Mouse (Mus musculus): ENCODE data around the gene Agk. TPM values are rescaled to one million over a fixed set of nuclear protein-coding genes. Genes with fewer than 3 reads are reported as not detected.

Agk gene
- polyA plus RNA-seq, 1 experiment, result 10.0 TPM

DNA sequence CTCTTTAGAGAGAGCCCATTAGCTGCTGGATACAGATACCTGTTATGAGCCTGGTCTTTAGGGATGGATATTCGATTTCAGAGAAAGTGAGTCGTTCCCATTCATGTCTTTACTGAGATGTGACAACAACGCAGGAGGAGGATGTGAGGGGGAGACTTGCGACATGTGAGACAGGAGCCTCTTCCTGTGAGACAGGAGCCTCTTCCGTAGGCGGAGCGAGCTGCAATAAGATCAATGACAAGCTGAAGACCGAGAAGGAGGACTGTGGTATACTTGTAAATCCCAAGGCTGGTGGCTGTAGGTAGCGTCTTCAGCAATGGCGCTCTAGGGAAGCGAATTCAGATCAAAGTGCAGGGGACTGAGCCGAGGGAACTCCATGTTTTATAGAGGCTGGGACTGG is 114.8 kb downstream of the Agk start:
- no peak overlapping the region for H3ac ChIP-seq (ENCODE audit: control insufficient read depth, insufficient read length)
- no peak overlapping the region for H3K4me2 ChIP-seq (ENCODE audit: low read depth)
- H3K4me3 ChIP-seq, result no peak overlapping the region
- H3K36me3 ChIP-seq (ENCODE audit: control insufficient read depth, insufficient read depth), result no peaks in the 10 kb centered on the region
- no peaks in the 10 kb centered on the region for H3K79me2 ChIP-seq (ENCODE audit: control insufficient read depth, insufficient read depth)
- H3K27me3 ChIP-seq (ENCODE audit: control insufficient read depth, insufficient read depth, insufficient read length), result peaks cover 29% of the 10 kb centered on the region
- TF ChIP-seq TCF3 (IDR thresholded peaks at IDR 0.05; ENCODE audit: insufficient read length, low read depth) (no peak), MYOG (IDR thresholded peaks at IDR 0.05; ENCODE audit: control insufficient read depth in 1 of 3, insufficient read depth in 1 of 3, insufficient read length in 2 of 3, low read depth in 2 of 3) (no peak), POLR2AphosphoS2 (IDR thresholded peaks at IDR 0.05; ENCODE audit: insufficient read length, low read depth) (no peak), CEBPB (IDR thresholded peaks at IDR 0.05; ENCODE audit: insufficient read depth, poor library complexity, severe bottlenecking) (no peak), POLR2A (IDR thresholded peaks at IDR 0.05; ENCODE audit: insufficient read length, low read depth) (no peak), MYOD1 (IDR thresholded peaks at IDR 0.05; ENCODE audit: control insufficient read depth in 1 of 3, insufficient read length in 2 of 3, low read depth in 2 of 3) (no peak), USF1 (IDR thresholded peaks at IDR 0.05; ENCODE audit: low read depth) (no peak), MAX (IDR thresholded peaks at IDR 0.05; ENCODE audit: low read depth) (no peak), TCF12 (IDR thresholded peaks at IDR 0.05; ENCODE audit: insufficient read depth, poor library complexity, severe bottlenecking) (no peak), SRF (IDR thresholded peaks at IDR 0.05; ENCODE audit: control insufficient read depth, insufficient read length, low read depth) (no peak)

DNA sequence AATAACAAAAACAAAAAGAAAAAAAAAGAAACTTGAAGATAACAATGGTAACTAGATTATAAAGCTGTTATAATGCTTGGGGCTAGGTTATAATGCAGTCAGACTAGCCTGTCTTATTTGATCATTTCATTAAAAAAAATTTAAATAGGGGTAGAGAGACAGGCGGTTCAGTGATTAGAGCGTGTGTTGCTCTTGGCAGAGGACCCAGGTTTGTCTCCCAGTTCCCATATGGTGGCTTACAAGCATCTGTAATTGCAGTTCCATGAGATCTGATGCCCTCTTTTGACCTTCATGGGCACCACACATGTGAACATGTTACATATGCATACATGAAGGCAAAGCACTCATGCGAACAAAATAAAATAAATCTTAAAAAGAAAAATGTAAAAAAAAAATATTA is 116.3 kb downstream of the Agk start:
- H3K4me2 ChIP-seq (ENCODE audit: low read depth), result no peak overlapping the region
- no peaks in the 10 kb centered on the region for H3K79me2 ChIP-seq (ENCODE audit: control insufficient read depth, insufficient read depth)
- H3K4me3 ChIP-seq, result no peak overlapping the region
- no peaks in the 10 kb centered on the region for H3K36me3 ChIP-seq (ENCODE audit: control insufficient read depth, insufficient read depth)
- no peak overlapping the region for H3ac ChIP-seq (ENCODE audit: control insufficient read depth, insufficient read length)
- no peak for TF ChIP-seq USF1 (IDR thresholded peaks at IDR 0.05; ENCODE audit: low read depth)
- TF ChIP-seq MAX (IDR thresholded peaks at IDR 0.05; ENCODE audit: low read depth), result no peak
- no peak for TF ChIP-seq POLR2AphosphoS2 (IDR thresholded peaks at IDR 0.05; ENCODE audit: insufficient read length, low read depth)
- TF ChIP-seq TCF3 (IDR thresholded peaks at IDR 0.05; ENCODE audit: insufficient read length, low read depth), result no peak
- no peak for TF ChIP-seq MYOD1 (IDR thresholded peaks at IDR 0.05; ENCODE audit: control insufficient read depth in 1 of 3, insufficient read length in 2 of 3, low read depth in 2 of 3)
- TF ChIP-seq REST (IDR thresholded peaks at IDR 0.05; ENCODE audit: insufficient read depth, insufficient read length), result no peak
- TF ChIP-seq CEBPB (IDR thresholded peaks at IDR 0.05; ENCODE audit: insufficient read depth, poor library complexity, severe bottlenecking), result no peak
- no peak for TF ChIP-seq TCF12 (IDR thresholded peaks at IDR 0.05; ENCODE audit: insufficient read depth, poor library complexity, severe bottlenecking)
- TF ChIP-seq E2F4 (IDR thresholded peaks at IDR 0.05; ENCODE audit: insufficient read depth), result no peak
- TF ChIP-seq MYOG (IDR thresholded peaks at IDR 0.05; ENCODE audit: control insufficient read depth in 1 of 3, insufficient read depth in 1 of 3, insufficient read length in 2 of 3, low read depth in 2 of 3), result no peak
- no peak for TF ChIP-seq SRF (IDR thresholded peaks at IDR 0.05; ENCODE audit: control insufficient read depth, insufficient read length, low read depth)
- no peak for TF ChIP-seq POLR2A (IDR thresholded peaks at IDR 0.05; ENCODE audit: insufficient read length, low read depth)
- peaks cover 31% of the 10 kb centered on the region for H3K27me3 ChIP-seq (ENCODE audit: control insufficient read depth, insufficient read depth, insufficient read length)

DNA sequence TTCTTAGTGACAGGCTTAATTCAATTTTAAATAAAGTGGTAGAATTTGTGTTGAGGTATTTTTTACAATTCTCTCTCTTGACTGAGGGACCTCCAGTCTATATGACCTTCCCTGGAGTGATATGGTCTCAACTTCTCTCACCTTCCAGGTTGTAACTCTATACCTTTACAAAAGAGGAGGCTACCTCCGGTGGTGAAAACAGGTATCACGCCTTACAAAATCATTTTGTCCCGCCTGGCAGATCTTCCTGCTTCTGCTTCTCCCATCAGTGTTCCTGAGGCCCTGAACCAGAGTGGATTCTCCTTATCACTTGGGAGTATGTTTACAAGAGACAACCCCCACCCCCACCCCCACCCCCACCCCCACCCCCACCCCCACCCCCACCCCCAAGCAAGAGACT is 116.8 kb downstream of the Agk start:
- Histone ChIP-seq H3K79me2 (ENCODE audit: control insufficient read depth, insufficient read depth) (no peaks in the 10 kb centered on the region), H3K36me3 (ENCODE audit: control insufficient read depth, insufficient read depth) (no peaks in the 10 kb centered on the region), H3ac (ENCODE audit: control insufficient read depth, insufficient read length) (no peak overlapping the region), H3K4me2 (ENCODE audit: low read depth) (no peak overlapping the region), H3K27me3 (ENCODE audit: control insufficient read depth, insufficient read depth, insufficient read length) (peaks cover 36% of the 10 kb centered on the region), H3K4me3 (no peak overlapping the region)
- TF ChIP-seq E2F4 (IDR thresholded peaks at IDR 0.05; ENCODE audit: insufficient read depth), result no peak
- TF ChIP-seq USF1 (IDR thresholded peaks at IDR 0.05; ENCODE audit: low read depth), result no peak
- no peak for TF ChIP-seq TCF3 (IDR thresholded peaks at IDR 0.05; ENCODE audit: insufficient read length, low read depth)
- TF ChIP-seq POLR2A (IDR thresholded peaks at IDR 0.05; ENCODE audit: insufficient read length, low read depth), result no peak
- no peak for TF ChIP-seq SRF (IDR thresholded peaks at IDR 0.05; ENCODE audit: control insufficient read depth, insufficient read length, low read depth)
- TF ChIP-seq MYOD1 (IDR thresholded peaks at IDR 0.05; ENCODE audit: control insufficient read depth in 1 of 3, insufficient read length in 2 of 3, low read depth in 2 of 3), result no peak
- TF ChIP-seq POLR2AphosphoS2 (IDR thresholded peaks at IDR 0.05; ENCODE audit: insufficient read length, low read depth), result no peak
- TF ChIP-seq CEBPB (IDR thresholded peaks at IDR 0.05; ENCODE audit: insufficient read depth, poor library complexity, severe bottlenecking), result no peak
- no peak for TF ChIP-seq MAX (IDR thresholded peaks at IDR 0.05; ENCODE audit: low read depth)
- TF ChIP-seq REST (IDR thresholded peaks at IDR 0.05; ENCODE audit: insufficient read depth, insufficient read length), result no peak
- TF ChIP-seq TCF12 (IDR thresholded peaks at IDR 0.05; ENCODE audit: insufficient read depth, poor library complexity, severe bottlenecking), result no peak
- TF ChIP-seq MYOG (IDR thresholded peaks at IDR 0.05; ENCODE audit: control insufficient read depth in 1 of 3, insufficient read depth in 1 of 3, insufficient read length in 2 of 3, low read depth in 2 of 3), result no peak

DNA sequence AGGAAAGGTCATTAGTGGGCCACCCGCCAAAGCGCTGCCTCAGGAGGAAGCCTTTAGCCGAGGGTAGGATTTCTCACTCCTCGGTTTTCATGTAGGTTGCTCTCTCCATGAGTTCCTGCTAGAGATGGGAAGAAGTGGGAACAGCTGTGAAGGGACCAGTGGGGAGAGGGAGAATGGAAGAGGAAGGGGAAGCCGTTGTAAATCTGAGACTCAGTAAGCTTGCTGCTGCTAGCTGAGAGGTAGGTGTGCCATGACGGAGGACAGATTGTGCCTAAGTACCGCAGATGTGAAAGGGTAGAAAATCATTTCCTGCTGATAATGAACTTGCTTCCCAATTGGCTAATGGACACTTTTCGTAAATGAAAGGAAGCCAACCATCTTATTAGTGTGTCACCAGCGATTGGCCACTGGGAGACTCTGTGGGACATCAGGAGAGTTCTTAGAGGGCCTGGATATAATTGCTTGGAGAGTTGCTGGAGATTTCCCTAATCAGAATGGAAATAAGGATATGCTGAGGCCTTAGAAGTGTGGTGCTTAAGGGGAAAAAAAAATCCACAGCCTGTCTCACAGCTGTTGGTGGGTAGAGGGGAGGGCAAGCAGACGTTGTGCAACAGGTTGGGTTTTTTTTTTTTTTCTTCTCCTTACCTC is 118.4 kb downstream of the Agk start:
- Histone ChIP-seq H3ac (ENCODE audit: control insufficient read depth, insufficient read length) (no peak overlapping the region), H3K27me3 (ENCODE audit: control insufficient read depth, insufficient read depth, insufficient read length) (peaks cover 37% of the 10 kb centered on the region)
- TF ChIP-seq CEBPB (IDR thresholded peaks at IDR 0.05; ENCODE audit: insufficient read depth, poor library complexity, severe bottlenecking) (no peak), SRF (IDR thresholded peaks at IDR 0.05; ENCODE audit: control insufficient read depth, insufficient read length, low read depth) (no peak), TCF3 (IDR thresholded peaks at IDR 0.05; ENCODE audit: insufficient read length, low read depth) (no peak), REST (IDR thresholded peaks at IDR 0.05; ENCODE audit: insufficient read depth, insufficient read length) (no peak)

More for the DNA sequence above, 118.4 kb downstream of the Agk start:
- Histone ChIP-seq H3K4me2 (ENCODE audit: low read depth) (no peak overlapping the region), H3K4me3 (no peak overlapping the region), H3K79me2 (ENCODE audit: control insufficient read depth, insufficient read depth) (no peaks in the 10 kb centered on the region), H3K36me3 (ENCODE audit: control insufficient read depth, insufficient read depth) (no peaks in the 10 kb centered on the region)

Other genes with a start within 250 kb of the Agk start
- gene E330009J07Rik, start 111.0 kb downstream of the Agk start, polyA plus RNA-seq (2012; fragmentation: generic; extraction: Trizol), result 1.0 TPM
- gene Wee2, start 113.9 kb downstream of the Agk start, polyA plus RNA-seq (2012; fragmentation: generic; extraction: Trizol), result not detected
- 39.0 TPM for gene Ssbp1, start 146.2 kb downstream of the Agk start, polyA plus RNA-seq (2012; fragmentation: generic; extraction: Trizol)
- gene Tas2r137, start 166.1 kb downstream of the Agk start, polyA plus RNA-seq (2012; fragmentation: generic; extraction: Trizol), result not detected
- not detected for gene Tas2r108, start 168.4 kb downstream of the Agk start, polyA plus RNA-seq (2012; fragmentation: generic; extraction: Trizol)
- not detected for gene Prss37, start 194.3 kb downstream of the Agk start, polyA plus RNA-seq (2012; fragmentation: generic; extraction: Trizol)
- not detected for gene Olfr461, start 229.9 kb downstream of the Agk start, polyA plus RNA-seq (2012; fragmentation: generic; extraction: Trizol)
- gene Olfr460, start 244.3 kb downstream of the Agk start, polyA plus RNA-seq (2012; fragmentation: generic; extraction: Trizol), result not detected